Mouse (Mus musculus): ENCODE results near the gene Gpha2.

DNA sequence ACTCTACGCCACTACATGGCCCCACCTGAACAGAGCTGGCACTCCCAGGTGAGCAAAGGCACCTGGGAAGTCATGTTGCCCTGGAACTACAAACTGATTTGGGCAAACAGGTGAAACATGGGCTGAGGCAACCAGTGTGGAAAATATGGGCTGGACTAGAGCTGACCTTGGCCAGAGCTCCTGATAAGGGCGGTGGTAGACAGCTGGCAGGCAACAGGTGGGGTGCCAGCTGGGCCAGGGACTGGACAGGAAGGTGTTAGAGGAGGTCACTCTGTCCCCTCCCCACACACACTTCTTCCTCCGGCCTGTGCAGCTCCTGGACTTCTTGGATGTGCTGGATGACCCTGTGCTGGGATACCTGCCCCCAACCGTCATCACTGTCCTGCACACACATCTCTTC is 26.8 kb downstream of the Gpha2 start:
- TF ChIP-seq POLR2A (IDR thresholded peaks at IDR 0.05; ENCODE audit: low read depth, low read length) (no peak), CTCF (IDR thresholded peaks at IDR 0.05; ENCODE audit: borderline replicate concordance, insufficient read depth, low read length) (no peak)

All from embryonic fibroblast, embryonic 13.5 days (primary cell).